Mouse (Mus musculus) layer of hippocampus, adult 18-20 months (tissue): ENCODE results near the gene Mfap2. TPM values are rescaled to one million over a fixed set of nuclear protein-coding genes. Genes with fewer than 3 reads are reported as not detected.

Source experiments
- DNase-seq, 2 experiments: peaks; one replicate each; pipeline ENCODE4 v3.0.0; 2022; ENCODE audit warnings: low spot score in 2 of 2
- total RNA-seq, 2 experiments: library from RNA; stranded (reverse); gene quantifications; 2 replicates each; pipeline ENCODE4 v1.2.3; 2021

Gene Mfap2
- total RNA-seq, 2 experiments from 2014 or later = 3.4 to 4.5 TPM

- DNase-seq = no peak
Measured at GRCm38 (mm10) chr4:140987476-140987875, 22.7 kb upstream of the Mfap2 start.

DNA sequence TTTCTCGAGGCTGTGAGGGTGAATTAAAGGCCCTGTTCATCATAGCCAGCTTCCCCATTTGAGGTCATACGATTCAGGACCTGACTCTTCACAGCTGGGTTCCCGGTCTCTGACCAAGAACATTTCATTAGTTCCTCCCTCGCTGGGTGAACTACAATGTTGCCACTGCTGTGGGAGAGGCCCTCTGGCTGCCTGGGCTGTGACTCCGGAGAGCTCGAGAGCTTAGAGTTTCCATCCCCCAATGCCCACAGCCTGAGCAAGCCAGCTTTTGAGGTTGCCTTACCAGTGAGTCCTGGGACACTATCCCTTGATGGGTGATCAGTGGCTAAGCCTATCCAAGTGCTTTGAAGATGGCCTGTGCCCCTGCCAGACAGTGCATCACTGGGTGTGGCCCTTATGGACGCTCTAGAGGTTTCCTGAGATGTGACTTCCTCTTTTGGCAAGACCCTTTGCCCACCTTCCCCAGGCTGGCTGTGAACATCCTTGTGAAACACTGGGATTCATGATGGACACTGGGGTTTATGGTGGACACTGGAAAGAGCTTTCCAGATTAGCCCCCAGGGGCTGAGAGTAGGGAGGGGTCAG, 21.4 kb upstream of the Mfap2 start:
- no peak for DNase-seq

DNA sequence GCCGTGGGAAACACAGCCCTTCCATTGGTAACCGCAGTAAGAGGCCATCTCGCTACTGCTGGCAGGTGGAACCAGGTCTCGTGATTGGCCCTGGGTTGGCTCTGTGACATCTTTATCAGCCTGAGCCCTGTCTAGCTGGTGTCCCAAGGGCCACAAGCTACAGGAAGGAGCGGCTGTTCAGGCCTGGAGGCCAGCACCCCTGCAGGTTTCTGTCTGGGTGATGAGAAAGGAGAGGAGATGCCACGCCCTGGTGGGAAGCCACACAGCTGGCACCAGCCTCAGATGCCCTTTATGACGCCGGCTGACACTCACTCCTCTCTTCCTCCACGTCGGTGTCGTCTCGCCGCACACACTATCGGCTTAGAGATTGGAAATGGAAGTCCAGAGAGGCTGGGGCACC, 20.8 kb upstream of the Mfap2 start:
- DNase-seq = no peak

GRCm38 (mm10) chr4:140992215-140992614, 18.0 kb upstream of the Mfap2 start:
- DNase-seq = no peak

DNA sequence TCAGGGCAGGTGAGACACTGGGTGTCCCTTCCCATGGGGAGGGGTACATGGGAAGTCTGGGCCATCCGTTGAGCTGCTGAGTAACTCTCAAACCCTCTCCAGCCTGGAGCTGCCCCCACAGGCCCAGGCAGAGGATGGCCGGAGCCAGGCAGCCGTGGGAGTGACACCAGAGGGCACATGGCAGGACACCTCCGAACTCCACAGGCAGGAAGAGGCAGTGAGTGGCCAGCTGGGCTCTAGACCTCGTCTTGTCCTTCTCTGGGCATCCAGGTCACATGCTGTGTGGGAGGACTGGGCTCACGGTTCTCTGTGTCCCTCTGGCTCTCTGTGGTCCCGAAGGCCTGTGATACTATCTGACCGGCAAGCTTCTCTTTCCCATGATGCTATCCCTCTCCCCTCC, 16.4 kb upstream of the Mfap2 start:
- DNase-seq = no peak

DNA sequence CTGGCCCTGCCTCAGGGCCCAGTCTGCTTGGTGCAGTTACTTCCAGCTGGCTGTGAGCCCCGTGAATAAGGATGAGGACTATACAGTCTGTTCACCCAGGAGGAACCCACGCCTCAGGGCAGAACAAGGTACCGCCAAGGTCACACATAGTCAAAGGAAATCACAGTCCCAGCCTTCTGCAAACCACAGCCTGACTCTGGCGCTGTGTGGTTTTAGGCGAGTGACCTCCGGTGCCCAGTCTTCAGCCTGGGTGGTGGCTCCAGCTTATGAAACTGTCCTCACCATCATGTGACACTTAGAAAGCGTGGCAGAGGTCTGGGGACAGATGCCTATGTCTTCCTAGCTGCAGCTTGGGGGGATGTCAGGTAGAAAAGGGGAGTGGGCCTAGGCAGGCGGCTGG, 14.4 kb upstream of the Mfap2 start:
- no peak for DNase-seq

DNA sequence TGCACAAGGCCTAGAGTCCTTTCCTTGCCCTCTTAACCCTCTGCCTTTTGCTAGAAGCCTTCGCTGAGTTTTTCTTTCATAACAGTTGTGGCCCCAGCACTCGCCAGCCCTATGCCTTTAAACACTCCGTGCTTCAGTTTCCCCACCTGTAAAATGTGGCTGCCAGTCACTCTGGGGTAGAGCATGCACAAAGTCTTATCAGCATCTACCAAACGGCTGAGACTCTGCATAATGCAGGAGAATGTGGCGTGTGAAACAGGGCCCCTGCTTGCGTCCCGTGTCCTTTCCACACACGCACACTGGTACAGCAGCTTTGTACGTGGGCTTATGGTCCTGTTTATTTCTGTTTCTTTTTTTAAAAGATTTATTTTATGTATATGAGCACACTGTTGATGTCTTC, 13.4 kb upstream of the Mfap2 start:
- DNase-seq = no peak

DNA sequence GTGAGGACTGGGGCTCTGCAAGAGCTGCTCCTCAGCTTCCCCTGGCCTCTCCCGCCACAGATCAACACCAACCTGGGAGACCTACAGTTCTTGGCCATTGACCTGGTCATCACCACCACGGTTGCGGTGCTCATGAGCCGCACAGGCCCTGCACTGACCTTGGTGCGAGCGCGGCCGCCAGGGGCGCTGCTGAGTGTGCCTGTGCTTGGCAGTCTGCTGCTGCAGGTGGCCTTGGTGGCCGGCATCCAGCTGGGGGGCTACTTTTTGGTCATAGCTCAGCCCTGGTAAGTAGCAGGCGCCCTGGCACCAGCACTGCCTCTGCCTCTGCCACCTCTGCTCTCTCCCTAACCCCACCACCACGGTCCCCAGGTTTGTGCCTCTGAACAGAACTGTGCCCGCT, 4.2 kb upstream of the Mfap2 start:
- no peak for DNase-seq

DNA sequence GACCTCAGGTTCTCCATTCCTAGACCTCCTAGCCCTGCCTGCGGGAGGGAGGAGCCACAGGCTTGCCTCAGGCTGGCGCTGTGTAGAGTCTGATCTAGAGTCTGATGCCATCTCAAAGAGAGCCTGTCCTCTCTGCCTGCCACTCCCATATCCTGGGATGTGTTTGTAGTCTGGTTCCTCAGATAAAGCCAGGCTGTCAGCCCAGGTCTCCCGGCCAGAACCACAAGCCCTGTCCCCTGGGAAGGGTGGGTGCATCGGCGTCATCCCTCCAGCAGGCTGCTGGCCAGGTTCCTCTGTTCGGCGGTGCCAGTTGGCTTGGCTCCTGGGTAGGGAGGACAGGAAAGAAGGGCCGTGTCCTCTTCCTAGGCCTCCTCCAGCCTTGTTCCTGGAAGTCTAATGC, 2.2 kb upstream of the Mfap2 start:
- DNase-seq = no peak

DNA sequence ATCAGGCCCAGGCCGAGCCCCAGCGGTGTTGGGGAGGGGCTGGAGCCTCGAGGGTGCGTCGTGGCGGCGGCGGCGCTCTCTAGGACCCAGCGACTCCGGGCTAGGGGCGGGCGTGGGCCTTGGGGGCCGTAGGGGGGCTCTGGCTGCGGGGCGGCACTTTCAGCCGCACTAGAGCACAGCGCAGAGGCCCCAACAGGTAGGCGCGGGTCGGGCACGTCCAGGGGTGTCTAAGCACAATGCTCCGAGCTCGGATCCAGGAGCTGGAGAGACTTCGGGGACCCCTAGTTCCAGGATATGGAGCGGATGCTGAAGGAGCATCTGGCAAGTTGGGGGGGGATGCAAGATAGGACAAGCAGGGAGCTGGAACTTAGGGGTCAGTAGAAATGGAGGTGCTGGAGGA, 308 bp downstream of the Mfap2 start:
- no peak for DNase-seq

DNA sequence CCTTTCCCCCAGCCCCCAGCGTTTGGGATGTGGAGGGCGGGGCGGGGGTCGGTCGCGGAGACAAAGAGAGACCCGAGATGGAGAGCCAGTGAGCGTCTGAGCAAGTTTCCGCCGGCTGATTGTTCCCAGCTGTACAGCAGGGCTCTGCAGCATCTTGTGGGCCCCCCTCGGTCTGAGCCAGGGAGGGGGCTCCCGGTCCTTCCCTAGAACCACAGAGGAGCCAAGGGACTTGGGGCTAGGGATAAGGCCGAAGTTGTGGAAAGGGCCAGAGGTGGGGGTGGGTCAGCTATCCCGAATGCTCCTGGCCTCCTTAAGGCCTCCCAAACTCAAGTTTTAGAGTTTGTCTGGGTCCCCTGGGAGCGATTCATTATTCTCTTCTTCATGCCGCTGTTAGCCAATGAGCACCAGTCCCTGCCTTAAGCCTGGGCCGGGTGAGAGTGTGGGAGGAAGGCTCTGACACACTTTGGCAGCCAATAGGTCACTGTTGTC, 767 bp downstream of the Mfap2 start:
- no peak for DNase-seq

GRCm38 (mm10) chr4:141011556-141012328, 1.5 kb downstream of the Mfap2 start:
- no peak for DNase-seq

GRCm38 (mm10) chr4:141012558-141012957, 2.3 kb downstream of the Mfap2 start:
- DNase-seq = no peak

GRCm38 (mm10) chr4:141014114-141014513, 3.9 kb downstream of the Mfap2 start:
- no peak for DNase-seq

DNA sequence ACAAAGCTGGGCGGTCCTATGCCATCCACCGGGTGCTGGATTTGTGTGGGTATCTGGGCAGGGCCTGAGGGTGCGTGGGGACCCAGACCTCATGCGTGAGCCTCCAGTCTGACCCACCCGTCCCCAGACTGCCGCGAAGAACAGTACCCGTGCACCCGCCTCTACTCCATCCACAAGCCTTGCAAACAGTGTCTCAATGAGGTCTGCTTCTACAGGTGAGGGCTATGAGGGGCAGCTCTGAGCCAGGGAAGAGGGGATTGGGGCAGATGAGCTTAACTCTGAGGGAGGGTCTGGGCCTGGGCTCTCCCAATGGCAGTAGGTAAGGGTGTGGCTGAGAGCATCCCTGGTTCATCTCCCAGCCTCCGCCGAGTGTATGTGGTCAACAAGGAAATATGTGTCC, 4.6 kb downstream of the Mfap2 start:
- no peak for DNase-seq

DNA sequence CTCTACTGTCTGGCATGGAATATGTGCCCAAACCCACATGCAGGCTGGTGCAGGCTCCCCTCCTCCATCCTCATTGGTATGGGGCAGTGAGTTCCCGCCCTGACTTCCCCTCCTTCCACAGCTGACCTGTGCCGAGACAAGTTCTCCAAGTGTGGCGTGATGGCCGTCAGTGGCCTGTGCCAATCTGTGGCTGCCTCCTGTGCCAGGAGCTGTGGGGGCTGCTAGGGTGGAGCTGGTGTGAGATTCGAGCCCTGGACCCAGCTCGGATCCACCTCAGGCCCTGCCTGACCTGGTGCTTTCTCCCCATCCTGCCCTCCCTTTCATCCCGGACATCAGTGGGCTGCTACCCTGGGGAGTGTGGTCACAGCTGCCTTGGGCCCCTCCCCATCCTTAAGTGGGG, 5.1 kb downstream of the Mfap2 start:
- no peak for DNase-seq

DNA sequence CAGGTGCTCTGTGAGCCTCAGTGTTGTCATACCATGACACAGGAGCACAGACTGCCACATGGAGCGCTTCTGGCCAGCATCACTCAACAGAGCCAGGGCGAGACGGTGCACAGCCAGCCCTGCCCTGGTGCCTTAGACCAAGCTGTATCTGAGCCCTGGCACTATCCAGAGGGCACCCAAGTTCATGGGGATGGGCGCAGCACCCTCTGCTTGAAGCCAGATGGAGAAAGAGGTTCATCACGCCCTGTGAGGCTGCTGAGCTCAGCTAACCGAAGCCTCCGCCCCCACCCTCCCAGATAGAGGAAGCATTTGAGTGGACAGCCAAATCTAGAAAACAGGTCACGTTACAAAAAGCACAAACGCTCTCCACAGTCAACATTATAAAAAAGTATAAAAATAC, 6.1 kb downstream of the Mfap2 start:
- DNase-seq = no peak

DNA sequence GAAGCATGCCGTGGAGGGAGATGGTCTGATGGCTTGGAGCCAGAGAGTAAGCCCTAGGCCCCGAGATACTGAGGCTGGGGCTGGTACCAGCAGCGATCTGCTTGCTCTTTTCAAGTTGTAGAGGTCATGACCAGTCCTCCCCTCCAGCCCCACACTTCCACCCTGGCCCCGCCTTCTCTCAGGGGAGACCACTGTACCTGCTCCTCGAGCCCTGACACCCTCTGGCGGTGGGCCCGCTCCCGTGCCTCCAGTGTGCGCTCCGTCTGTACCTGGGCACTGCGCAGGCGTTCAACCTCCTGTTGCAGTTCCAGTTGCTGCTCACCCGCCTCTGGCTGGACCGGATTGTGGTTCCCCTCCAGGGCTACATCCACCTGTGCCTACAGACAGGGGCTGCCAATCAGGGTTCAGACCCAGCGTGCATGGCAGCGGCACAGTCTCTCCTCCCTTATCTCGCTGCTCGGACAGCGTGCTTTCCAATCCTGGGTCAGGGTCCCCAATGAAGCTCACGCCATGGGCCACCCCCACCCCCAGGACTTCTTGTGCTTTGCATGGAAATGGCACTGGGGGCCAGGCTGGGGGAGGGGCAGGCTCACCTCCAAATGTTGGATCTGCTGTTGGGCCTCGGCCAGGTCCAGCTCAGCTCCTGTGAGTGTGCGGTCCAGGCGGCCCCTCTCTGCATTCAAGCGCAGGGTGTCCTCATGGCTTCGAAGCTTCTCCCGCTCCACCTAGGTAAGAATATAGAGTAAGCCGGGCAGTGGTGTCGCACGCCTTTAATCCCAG, 7.6 kb downstream of the Mfap2 start:
- no peak for DNase-seq

GRCm38 (mm10) chr4:141020220-141020619, 10.0 kb downstream of the Mfap2 start:
- DNase-seq = no peak

DNA sequence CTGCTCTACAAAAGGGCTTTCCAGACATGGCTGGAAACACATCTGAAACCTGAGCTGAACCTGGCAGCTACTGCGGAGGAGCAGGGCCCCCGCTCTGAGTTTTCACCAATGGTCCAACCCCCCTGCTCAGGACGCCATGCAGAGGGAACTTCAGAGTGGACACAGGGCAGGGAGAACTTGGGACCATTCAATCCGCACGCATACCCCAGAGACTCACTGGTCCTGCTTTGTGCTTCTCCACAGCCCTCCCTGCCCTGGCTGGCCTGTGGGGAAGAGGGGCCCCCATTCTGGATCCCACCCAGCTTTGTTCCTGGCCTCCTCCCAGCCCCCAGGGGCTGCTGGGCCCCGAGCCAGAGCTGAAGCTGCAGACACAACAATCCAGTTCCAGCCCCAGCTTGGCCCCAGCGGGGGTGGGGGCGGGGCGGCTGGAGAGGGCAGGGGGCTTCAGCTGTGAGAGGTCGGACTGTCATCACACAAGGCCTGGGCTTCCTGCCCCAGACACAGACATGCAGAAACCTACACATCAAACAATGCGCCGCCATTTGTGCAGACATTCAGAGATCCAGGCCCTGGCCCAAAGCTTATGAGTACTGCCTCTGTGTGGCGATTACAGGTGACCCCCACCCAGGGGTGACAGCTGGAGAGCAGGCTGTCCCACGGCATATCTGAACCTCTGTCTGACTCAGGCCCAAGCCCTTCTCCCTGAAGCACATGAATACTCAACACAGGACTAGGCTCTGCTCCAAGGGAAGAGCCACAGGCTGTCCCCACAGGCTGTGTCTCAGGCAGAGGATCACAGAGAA, 10.8 kb downstream of the Mfap2 start:
- no peak for DNase-seq

- no peak for DNase-seq
Measured at GRCm38 (mm10) chr4:141021614-141021929, 11.4 kb downstream of the Mfap2 start.

DNA sequence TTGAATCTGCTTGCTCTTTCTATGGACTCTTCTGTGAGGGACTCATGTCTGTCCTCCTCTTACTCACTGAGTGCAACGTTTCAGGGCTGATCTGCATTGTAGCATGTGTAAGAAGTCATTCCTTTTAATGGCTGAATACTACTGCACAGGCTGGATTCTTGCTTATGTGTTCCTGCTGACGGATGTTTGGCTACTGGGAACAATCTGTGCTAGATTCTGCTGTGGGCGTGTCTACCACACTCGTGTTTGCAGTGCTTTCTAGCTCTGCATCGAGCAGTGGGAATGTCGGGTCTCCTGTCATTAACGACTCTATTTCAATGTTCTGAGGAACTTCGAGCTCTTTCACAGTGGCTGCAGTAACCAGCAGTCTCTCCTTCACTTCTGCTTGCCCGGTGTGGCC, 13.8 kb downstream of the Mfap2 start:
- DNase-seq = peak in 1 of 2 experiments; percentile 67
